Mouse (Mus musculus) forebrain, embryonic 16.5 days (tissue): ENCODE measurements around the gene Klhl6. TPM values are rescaled to one million over a fixed set of nuclear protein-coding genes. Genes with fewer than 3 reads are reported as not detected.
"Not testable (repeated sequence)": the region's sequence is repeated elsewhere in the genome, so short reads cannot be mapped to it uniquely, and the experiment has no call there.

Experiments used
- ATAC-seq: fragments of 200-750 bp; cut with Nextera tagmentation; 2 replicates; pipeline ENCODE4 v1.8.0; 2017; ENCODE audit warnings: mild to moderate bottlenecking, moderate library complexity
- H3K27ac ChIP-seq: fragments of 300-500 bp; sonication (generic); 2 replicates; pipeline ENCODE4 v1.5.1; 2014; ENCODE audit warnings: low read length, control low read depth
- H3K27me3 ChIP-seq: fragments of 300-500 bp; sonication (generic); replicated peaks from 2 replicates; pipeline ENCODE4 v1.6.1; 2014; ENCODE audit warnings: low read length; ENCODE audit not compliant: control insufficient read depth, insufficient read depth
- H3K36me3 ChIP-seq: fragments of 300-500 bp; sonication (generic); 2 replicates; pipeline ENCODE4 v1.6.1; 2014; ENCODE audit not compliant: control insufficient read depth, insufficient read depth
- H3K4me1 ChIP-seq: fragments of 300-500 bp; sonication (generic); replicated peaks from 2 replicates; pipeline ENCODE4 v1.6.1; 2014; ENCODE audit warnings: low read length; ENCODE audit not compliant: control insufficient read depth, insufficient read depth
- H3K4me2 ChIP-seq: fragments of 300-500 bp; sonication (generic); 2 replicates; pipeline ENCODE4 v1.6.1; 2014; ENCODE audit warnings: mild to moderate bottlenecking, low read length, control low read depth
- H3K4me3 ChIP-seq: fragments of 300-500 bp; sonication (generic); replicated peaks from 2 replicates; pipeline ENCODE4 v1.5.1; 2014; ENCODE audit warnings: mild to moderate bottlenecking, low read length, control low read depth
- H3K9ac ChIP-seq: fragments of 300-500 bp; sonication (generic); replicated peaks from 2 replicates; pipeline ENCODE4 v1.6.1; 2014; ENCODE audit warnings: low read depth, low read length, control low read depth
- H3K9me3 ChIP-seq: fragments of 300-500 bp; sonication (generic); 2 replicates; pipeline ENCODE4 v1.6.1; 2016; ENCODE audit warnings: low read length; ENCODE audit not compliant: control insufficient read depth
- WGBS: fragments of 180-500 bp; shearing (Covaris S2); extraction: QIAGEN DNeasy Blood & Tissue Kit; methylation state at CpG from one replicate; pipeline ENCODE4 v1.1.7; 2014; 5-methylcytosine and 5-hydroxymethylcytosine counted together
- polyA plus RNA-seq: library from polyadenylated mRNA; unstranded; fragments of >200 nt; fragmentation: Nextera tagmentation; extraction: Ambion mirVana; gene quantifications from 2 replicates; pipeline ENCODE4 v1.2.1, GENCODE M21; 2015

Gene Klhl6
- 3.8 and 4.4 TPM in 2 replicates for polyA plus RNA-seq

DNA sequence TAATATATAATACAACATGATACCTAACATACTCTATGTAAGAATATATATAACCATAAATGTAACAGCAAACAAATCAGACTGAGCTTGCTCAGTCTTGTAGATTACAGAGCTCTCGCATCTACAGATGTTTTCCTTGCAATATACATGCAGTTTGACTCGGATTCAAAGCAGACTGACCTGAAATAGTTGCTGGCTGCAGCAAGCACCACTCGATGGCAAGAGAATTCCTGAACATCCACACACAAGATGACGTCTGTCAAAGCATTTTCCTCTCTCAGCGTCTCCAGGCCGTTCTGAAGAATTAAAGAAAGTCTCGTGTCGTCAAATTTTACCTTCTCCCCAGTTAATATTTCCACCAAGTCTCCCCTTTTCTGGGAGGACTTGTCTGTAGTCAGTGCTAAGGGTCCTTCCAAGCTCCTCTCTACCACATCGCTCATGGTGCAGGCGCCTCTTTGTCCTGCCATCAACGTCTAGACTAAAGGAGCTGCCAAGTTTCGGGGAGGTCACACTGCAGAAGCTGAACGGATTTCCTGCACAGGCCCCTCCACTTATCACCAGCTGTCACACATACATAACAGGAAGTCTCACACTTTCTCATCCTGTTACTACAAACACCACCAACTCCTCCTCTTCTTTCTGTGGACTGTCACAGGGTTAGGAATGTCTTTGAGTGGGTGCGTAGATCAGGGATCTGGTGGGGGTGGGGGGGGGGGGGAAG, at the start of gene Klhl6:
Klhl6 (minus strand) TSS at position 501 of the 721 bp plus-strand sequence.
- no peaks in the 10 kb centered on the region for H3K36me3 ChIP-seq
- no peaks in the 10 kb centered on the region for H3K9me3 ChIP-seq
- no peak within 1 kb of the TSS for H3K27ac ChIP-seq
- ATAC-seq = no peak
- no peak within 1 kb of the TSS for H3K4me2 ChIP-seq
- 75% methylated on average over 14 of the region's 14 CpGs for WGBS
- H3K27me3 ChIP-seq = no peaks in the 10 kb centered on the region
- H3K4me1 ChIP-seq = no peaks in the 10 kb centered on the region
- H3K4me3 ChIP-seq = no peak within 1 kb of the TSS
- H3K9ac ChIP-seq = no peak within 1 kb of the TSS

DNA sequence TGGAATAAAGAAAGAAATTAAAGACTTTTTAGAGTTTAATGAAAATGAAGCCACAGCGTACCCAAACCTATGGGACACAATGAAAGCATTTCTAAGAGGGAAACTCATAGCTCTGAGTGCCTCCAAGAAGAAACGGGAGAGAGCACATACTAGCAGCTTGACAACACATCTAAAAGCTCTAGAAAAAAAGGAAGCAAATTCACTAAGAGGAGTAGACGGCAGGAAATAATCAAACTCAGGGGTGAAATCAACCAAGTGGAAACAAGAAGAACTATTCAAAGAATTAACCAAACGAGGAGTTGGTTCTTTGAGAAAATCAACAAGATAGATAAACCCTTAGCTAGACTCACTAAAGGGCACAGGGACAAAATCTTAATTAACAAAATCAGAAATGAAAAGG, 44.4 kb upstream of the Klhl6 start:
- not testable (repeated sequence) for ATAC-seq, H3K27ac ChIP-seq, H3K9me3 ChIP-seq, H3K9ac ChIP-seq, H3K27me3 ChIP-seq, H3K36me3 ChIP-seq, H3K4me1 ChIP-seq, H3K4me3 ChIP-seq, H3K4me2 ChIP-seq
- 52% methylated on average over 2 of the region's 4 CpGs for WGBS

DNA sequence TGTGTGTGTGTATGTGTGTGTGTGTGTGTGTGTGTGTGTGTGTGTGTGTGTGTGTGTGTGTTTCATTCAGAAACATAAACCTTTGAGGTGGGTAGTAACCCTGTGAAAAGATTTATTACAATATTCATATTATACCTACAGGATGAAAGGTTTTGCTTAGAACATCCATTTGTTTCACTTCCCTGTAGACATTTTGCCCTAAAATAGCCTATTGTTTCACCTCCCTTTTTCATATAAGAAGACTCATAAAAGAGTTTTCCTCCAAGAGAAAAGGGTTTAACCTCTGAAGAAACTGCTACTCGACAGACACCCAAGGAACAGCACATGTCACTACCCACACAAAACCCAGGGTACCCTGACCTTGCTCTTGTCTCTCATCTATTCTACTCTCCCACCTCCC, 40.0 kb upstream of the Klhl6 start:
- H3K4me2 ChIP-seq = no peak overlapping the region
- 76% methylated on average over 1 of the region's 1 CpGs for WGBS

DNA sequence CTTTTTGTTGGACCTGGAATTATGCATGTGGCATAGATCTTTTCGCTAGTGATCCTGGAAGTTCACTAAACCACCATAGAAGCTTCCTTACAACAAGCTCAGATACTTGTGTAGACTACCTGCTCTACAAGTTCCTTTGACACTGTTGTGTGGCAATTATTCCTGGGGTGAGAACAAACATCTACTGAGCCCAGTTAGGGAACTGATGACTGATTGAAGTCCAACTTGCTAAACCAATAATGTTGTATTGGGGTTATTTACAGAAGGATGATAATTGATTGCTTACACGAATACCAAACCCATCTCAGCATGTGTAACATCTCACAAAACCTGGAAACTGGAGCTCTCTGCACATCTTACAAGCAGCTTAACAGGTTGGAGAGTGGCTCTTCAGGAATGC, 39.0 kb upstream of the Klhl6 start:
- Histone ChIP-seq H3K4me3 (no peak overlapping the region), H3K4me2 (no peak overlapping the region), H3K36me3 (no peaks in the 10 kb centered on the region), H3K9me3 (no peaks in the 10 kb centered on the region), H3K27me3 (no peaks in the 10 kb centered on the region), H3K4me1 (no peaks in the 10 kb centered on the region), H3K27ac (no peak overlapping the region), H3K9ac (no peak overlapping the region)
- WGBS = 83% methylated on average over 2 of the region's 2 CpGs
- no peak for ATAC-seq

More for the DNA sequence above, 40.0 kb upstream of the Klhl6 start:
- no peaks in the 10 kb centered on the region for H3K27me3 ChIP-seq
- no peak overlapping the region for H3K9ac ChIP-seq
- H3K4me3 ChIP-seq = no peak overlapping the region
- H3K4me1 ChIP-seq = no peaks in the 10 kb centered on the region
- H3K27ac ChIP-seq = no peak overlapping the region
- no peaks in the 10 kb centered on the region for H3K9me3 ChIP-seq
- no peaks in the 10 kb centered on the region for H3K36me3 ChIP-seq
- no peak for ATAC-seq

DNA sequence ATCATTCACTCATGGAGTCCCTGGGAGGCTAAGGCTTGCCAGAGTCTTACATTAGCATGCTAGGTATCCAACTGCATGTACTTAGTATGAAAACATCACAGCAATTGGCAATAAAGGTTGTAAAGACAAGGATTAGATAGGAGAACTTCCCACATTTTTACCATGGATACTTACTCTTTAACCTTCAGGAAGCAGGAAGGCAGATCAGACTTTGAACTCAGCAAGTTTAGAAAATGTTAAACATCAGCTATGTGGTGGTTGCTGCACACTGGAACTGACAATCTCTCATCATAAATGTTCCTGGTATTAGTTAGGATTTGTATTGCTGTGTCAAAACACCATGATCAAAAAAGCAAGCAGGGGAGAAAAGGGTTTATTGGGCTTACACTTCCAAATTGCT, 29.8 kb upstream of the Klhl6 start:
- ATAC-seq = no peak
- Histone ChIP-seq H3K9ac (no peak overlapping the region), H3K36me3 (no peaks in the 10 kb centered on the region), H3K27ac (no peak overlapping the region), H3K4me2 (no peak overlapping the region), H3K9me3 (no peaks in the 10 kb centered on the region), H3K4me3 (no peak overlapping the region), H3K4me1 (no peaks in the 10 kb centered on the region), H3K27me3 (no peaks in the 10 kb centered on the region)

DNA sequence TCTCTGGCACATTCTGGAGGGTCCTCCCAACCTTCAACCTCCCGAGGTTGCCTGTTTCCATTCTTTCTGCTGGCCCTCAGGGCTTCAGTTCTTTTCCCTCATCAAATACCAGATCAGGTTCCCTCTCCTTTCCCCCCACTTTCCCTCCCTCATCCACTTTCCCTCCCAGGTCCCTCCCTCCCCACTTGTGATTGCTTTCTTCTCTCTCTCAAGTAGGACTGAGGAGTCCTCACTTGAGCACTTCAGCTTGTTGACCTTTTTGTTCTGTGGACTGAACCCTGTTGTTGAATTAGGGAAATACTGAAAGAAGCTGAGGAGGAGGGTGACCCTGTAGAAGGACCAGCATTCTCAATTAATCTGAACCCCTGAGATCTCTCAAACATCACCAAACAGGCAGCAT, 23.2 kb upstream of the Klhl6 start:
- no peaks in the 10 kb centered on the region for H3K4me1 ChIP-seq
- no peak for ATAC-seq
- no peak overlapping the region for H3K9ac ChIP-seq
- no peaks in the 10 kb centered on the region for H3K9me3 ChIP-seq
- no peak overlapping the region for H3K4me2 ChIP-seq
- 72% methylated on average over 1 of the region's 1 CpGs for WGBS
- H3K4me3 ChIP-seq = no peak overlapping the region
- no peak overlapping the region for H3K27ac ChIP-seq
- H3K36me3 ChIP-seq = no peaks in the 10 kb centered on the region
- H3K27me3 ChIP-seq = no peaks in the 10 kb centered on the region

DNA sequence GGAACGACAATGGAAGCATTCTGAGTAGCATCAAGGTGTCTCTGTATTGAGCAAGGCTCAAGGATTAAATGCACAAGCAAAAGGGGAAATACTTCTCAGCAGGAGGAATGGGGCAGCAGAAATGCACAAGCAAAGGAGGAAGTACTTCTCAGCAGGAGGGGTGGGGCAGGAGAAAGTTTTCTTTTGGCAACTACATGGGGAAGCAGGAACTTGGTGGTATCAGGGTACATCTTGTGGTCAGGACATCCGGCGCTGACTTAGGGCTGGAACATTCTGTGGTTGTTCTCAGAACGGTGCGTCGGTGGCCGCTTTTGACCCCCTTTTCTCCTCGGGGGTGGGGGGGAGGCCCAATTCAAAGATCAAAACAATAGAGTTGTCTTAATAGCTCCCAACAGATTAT, 17.4 kb upstream of the Klhl6 start:
- not testable (repeated sequence) for H3K9ac ChIP-seq, ATAC-seq, H3K4me1 ChIP-seq, H3K4me2 ChIP-seq, H3K27ac ChIP-seq, H3K27me3 ChIP-seq, H3K36me3 ChIP-seq, H3K9me3 ChIP-seq, H3K4me3 ChIP-seq
- WGBS = 92% methylated on average over 8 of the region's 8 CpGs

DNA sequence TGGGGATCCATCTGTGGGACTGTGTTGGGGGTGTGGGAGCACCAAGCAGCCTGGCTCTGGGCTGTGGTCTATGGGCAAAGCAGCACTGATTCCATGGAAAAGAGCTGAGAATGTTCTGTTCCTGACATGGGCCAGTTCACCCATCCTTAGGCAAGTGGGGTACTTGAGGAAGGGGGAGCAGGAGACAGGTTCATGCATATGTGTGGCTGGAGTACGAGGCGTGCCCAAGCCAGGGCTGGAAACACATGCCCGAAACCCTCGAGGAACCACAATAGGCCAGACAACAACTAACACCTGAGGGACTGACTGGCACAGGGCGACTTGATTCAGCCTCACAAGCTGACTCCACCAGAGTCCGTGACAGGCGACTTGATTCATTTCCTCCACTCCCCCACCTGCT, 14.8 kb upstream of the Klhl6 start:
- Histone ChIP-seq H3K36me3 (no peaks in the 10 kb centered on the region), H3K4me2 (no peak overlapping the region), H3K9me3 (no peaks in the 10 kb centered on the region), H3K27me3 (no peaks in the 10 kb centered on the region), H3K4me3 (no peak overlapping the region), H3K4me1 (no peaks in the 10 kb centered on the region), H3K9ac (no peak overlapping the region), H3K27ac (no peak overlapping the region)
- 90% methylated on average over 7 of the region's 7 CpGs for WGBS
- no peak for ATAC-seq

DNA sequence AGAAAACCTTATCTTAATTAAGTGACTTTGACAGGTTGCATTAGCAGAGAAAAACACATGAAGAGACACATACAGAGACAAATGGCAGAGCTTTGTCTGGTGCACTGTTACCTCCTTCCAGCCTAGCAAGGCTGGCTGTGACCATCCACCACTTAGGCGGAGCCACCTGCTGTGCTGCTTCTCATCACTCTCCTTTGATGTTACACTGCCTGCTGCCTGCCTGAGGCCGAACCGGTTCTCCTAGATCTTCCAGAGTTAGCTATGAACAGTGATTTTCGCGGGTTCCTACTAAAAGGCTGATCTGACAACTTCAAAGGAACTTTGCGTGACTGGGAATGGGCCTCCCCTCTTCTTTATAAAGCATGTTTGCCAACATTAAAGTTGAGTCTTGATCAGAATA, 14.1 kb upstream of the Klhl6 start:
- H3K27ac ChIP-seq, ATAC-seq, H3K9me3 ChIP-seq, H3K4me3 ChIP-seq, H3K4me1 ChIP-seq, H3K36me3 ChIP-seq, H3K4me2 ChIP-seq, H3K27me3 ChIP-seq, H3K9ac ChIP-seq: not testable (repeated sequence)
- 14% methylated on average over 6 of the region's 6 CpGs for WGBS

DNA sequence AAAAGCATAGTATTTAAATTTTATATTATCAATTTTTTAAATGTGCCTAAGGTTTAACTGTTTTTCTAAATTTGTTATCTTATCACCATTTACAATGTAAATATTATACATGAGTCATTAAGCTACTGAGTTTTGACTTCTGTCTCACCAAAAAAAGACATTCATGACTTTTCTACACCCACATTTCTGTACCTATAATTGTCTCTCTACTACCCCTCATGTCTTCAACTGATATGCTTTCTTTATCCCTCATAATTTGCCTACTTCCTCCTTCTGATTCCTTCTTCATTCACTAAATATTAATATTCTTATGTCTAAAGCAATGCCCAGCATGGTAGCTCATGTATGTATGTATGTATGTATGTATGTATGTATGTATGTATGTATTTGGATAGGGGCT, 13.0 kb upstream of the Klhl6 start:
- H3K27me3 ChIP-seq = no peaks in the 10 kb centered on the region
- H3K9ac ChIP-seq = no peak overlapping the region
- no peaks in the 10 kb centered on the region for H3K4me1 ChIP-seq
- no peaks in the 10 kb centered on the region for H3K36me3 ChIP-seq
- H3K27ac ChIP-seq = no peak overlapping the region
- H3K9me3 ChIP-seq = no peaks in the 10 kb centered on the region
- no peak for ATAC-seq
- no peak overlapping the region for H3K4me3 ChIP-seq
- H3K4me2 ChIP-seq = no peak overlapping the region
